Mouse (Mus musculus): ENCODE results near the gene Gm4064. TPM values are rescaled to one million over a fixed set of nuclear protein-coding genes. Genes with fewer than 3 reads are reported as not detected.

The Gm4064 gene
- not detected in 2 replicates for polyA plus RNA-seq (2015; fragmentation: Nextera tagmentation; extraction: Ambion mirVana)

GRCm38 (mm10) chrY:2796105-2796504 is at the start of gene Gm4064:
Gene Gm4064 (minus strand): TSS chrY:2796205.

GRCm38 (mm10) chrY:2830380-2830779 is 34.4 kb upstream of the Gm4064 start, which contains the start of the genes Rbmy and Gm10256:
Gene Rbmy (plus strand): TSS chrY:2830680.
Gene Gm10256 (plus strand): TSS chrY:2830699.

Other genes starting within 250 kb of the Gm4064 start
- not detected in 2 replicates for gene H2al2c, start 197.1 kb downstream of the Gm4064 start, polyA plus RNA-seq (2015; fragmentation: Nextera tagmentation; extraction: Ambion mirVana)
- gene Sry, start 132.5 kb downstream of the Gm4064 start, polyA plus RNA-seq (2015; fragmentation: Nextera tagmentation; extraction: Ambion mirVana), result not detected in 2 replicates
- gene H2al2b, start 75.5 kb downstream of the Gm4064 start, polyA plus RNA-seq (2015; fragmentation: Nextera tagmentation; extraction: Ambion mirVana), result not detected in 2 replicates
- gene Rbmy, start 34.5 kb upstream of the Gm4064 start, polyA plus RNA-seq (2015; fragmentation: Nextera tagmentation; extraction: Ambion mirVana), result not detected in 2 replicates
- not detected in 2 replicates for gene Gm10256, start 34.5 kb upstream of the Gm4064 start, polyA plus RNA-seq (2015; fragmentation: Nextera tagmentation; extraction: Ambion mirVana)
- gene Gm10352, start 104.8 kb upstream of the Gm4064 start, polyA plus RNA-seq (2015; fragmentation: Nextera tagmentation; extraction: Ambion mirVana), result not detected in 2 replicates
- gene Gm29289, start 136.4 kb upstream of the Gm4064 start, polyA plus RNA-seq (2015; fragmentation: Nextera tagmentation; extraction: Ambion mirVana), result not detected in 2 replicates